Mouse (Mus musculus) thymus, postnatal 25 days (tissue): ENCODE data around the gene Cltc.

ENCODE experiments used
- DNase-seq: peaks from one replicate; pipeline ENCODE4 v3.0.0; 2022

Cltc gene

DNA sequence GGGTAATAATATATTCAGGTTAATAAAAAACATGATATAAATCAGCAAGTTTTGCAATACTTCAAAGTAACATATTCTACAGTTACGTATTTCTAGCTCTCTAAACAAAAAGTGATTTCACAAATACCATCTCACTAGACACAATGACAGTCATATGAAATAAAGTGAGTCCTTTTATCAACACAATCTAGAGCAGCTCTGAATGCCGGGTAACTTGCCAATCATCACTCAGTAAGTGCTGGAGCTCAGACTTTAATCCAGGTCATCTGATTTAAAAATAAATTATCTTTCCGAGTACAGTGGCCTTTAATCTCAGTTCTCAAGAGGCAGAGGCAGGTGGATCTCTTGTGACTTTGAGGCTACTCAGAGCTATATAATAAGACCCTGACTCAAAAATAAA lies 75.9 kb downstream of the Cltc start:
- no peak for DNase-seq

- no peak for DNase-seq
Measured at GRCm38 (mm10) chr11:86680729-86681128, 76.6 kb downstream of the Cltc start.

- DNase-seq: no peak
Measured at GRCm38 (mm10) chr11:86678957-86679356, 78.4 kb downstream of the Cltc start.

DNA sequence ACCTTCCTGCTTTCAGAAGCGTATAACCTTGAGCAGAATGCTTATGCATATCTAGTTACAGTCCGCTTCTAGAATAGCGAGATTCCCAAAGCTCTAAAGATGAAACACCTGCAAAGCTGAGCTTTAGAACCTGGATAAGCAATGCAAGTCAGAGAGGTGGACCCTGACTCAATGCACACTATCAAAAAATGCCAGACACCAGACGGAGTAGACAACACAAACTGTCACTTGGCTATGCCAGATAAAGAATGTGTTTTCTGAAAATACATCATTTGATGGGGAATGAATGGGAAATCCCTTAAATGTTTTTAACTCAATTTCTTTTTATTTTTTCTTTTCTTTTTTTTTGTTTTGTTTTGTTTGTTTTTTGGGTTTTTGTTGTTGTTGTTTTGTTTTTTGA lies 81.8 kb downstream of the Cltc start:
- DNase-seq: no peak

- DNase-seq: no peak
Measured at GRCm38 (mm10) chr11:86672772-86673171, 84.6 kb downstream of the Cltc start.

GRCm38 (mm10) chr11:86671041-86671675 lies 86.2 kb downstream of the Cltc start:
- no peak for DNase-seq

- no peak for DNase-seq
Measured at GRCm38 (mm10) chr11:86668169-86668568, 89.2 kb downstream of the Cltc start.

- DNase-seq: no peak
Measured at GRCm38 (mm10) chr11:86667553-86667952, 89.8 kb downstream of the Cltc start.

GRCm38 (mm10) chr11:86664406-86664805 lies 93.0 kb downstream of the Cltc start:
- no peak for DNase-seq

DNA sequence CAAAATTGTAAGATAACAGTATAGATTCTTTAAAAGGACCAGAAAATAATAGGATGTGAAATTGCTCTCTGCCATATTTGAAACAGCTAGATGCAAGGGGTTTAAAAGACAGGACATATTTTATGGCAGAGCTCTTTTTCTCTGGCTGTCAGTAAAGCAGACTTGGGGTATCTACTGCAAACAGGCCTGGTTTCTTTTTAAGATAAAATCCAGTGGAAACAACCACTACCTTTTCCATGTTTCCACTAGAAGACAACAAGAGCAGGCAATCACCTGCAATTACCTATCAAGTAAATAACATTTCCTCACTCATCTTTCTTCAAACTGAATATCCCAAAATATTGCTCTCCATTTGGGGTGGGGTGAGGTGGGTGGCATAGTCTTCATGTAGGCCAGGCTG lies 93.4 kb downstream of the Cltc start:
- no peak for DNase-seq

DNA sequence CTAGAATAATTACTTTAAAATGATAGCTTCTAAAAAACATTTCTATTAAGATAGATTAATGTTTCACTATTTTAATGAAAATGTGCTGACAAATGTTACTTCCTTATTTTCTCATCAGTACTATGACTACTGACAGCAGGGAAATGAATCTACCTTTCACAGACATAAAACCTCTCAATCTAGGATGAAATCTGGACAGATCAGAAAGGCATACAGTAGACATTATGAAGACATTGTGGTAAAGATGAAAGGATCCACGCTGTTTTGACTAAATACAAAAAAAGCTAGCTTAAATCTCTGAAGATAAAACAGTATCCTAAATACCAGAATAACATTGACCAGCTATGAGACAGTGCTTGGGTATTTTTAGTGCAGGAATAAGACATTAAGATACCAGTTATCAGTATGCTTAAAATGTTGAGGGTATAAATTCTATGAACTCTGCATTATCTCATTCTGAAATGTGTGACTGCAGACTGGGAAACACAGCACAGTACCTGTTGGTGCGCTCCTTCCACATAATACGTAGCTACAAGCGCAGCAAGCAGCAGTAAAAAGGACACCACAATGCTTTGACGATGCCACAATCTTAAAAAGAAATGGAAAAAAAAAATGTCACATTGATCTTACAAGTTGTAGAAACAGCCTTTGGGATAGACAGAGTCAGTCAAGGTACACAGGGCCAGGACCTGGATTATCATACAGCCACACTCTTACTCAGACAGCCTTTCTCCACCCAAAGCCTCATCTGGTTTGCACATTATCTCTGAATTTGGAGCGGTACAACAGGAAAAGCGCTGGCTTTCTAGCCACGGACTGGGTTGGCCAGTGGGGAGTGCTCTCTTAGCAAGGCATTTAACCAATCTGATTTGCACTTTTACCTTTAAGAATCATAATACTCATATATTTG lies 94.1 kb downstream of the Cltc start:
- no peak for DNase-seq

DNA sequence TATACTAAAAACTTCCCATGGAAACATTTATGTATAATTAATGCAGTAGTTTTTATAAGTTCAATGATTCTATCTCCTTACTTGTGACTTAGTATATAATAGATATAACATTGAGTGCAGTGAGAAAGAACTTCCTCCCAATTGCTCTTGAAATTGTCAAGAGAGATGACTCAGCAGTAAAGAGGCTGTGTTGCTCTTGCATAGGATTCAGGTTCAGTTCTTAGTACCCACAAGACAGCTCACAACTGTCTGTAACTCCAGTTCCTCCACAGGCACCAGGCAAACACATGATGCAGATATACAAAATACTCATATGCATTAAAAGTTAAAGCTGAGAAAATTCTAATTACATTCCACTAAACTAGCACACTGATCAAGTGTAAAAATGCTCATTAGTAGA lies 99.5 kb downstream of the Cltc start:
- DNase-seq: no peak

GRCm38 (mm10) chr11:86656849-86657567 lies 100.4 kb downstream of the Cltc start:
- DNase-seq: no peak

DNA sequence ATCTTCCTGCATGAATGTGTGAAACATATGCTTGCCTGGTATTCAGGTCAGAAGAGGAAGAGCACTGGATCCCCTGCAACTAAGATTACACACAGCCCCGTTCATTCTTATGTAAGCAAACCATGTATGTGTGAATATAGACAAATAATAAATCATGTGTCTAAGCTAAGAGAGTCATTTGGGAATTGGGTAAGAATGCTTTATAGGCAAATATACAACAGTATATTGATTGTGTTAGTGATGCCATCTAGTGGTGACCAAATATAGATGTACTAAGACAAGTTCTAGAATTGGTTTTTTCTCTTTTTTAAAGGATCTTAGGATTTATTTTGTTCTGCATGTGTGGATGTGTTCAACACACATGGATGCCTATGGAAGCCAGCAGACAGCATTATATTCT lies 101.7 kb downstream of the Cltc start:
- DNase-seq: no peak

GRCm38 (mm10) chr11:86654096-86654495 lies 103.3 kb downstream of the Cltc start:
- DNase-seq: no peak

GRCm38 (mm10) chr11:86653446-86653845 lies 103.9 kb downstream of the Cltc start:
- peak; percentile 49 for DNase-seq

GRCm38 (mm10) chr11:86652578-86652979 lies 104.8 kb downstream of the Cltc start:
- DNase-seq: no peak

- no peak for DNase-seq
Measured at GRCm38 (mm10) chr11:86650676-86651075, 106.7 kb downstream of the Cltc start.

DNA sequence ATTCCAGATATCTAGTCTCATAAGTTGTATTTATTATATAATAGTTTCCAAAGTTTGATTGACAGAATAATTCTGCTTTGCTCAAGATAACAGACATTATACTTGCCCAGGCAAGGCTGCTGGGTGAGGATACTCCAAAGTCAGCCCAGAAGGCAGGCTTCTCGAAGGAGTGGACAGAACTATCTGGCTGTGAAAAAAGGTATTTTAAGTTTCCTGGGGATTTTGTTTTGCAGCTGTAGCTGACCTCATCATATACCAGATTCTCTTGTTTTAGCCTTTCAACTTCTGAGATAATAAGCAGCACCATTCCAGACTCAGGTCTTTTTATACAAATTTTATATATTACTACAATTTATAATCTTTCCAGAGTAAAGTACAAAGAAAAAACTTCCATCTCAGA lies 107.8 kb downstream of the Cltc start:
- DNase-seq: no peak

GRCm38 (mm10) chr11:86647706-86648447 lies 109.5 kb downstream of the Cltc start:
- no peak for DNase-seq

- no peak for DNase-seq
Measured at GRCm38 (mm10) chr11:86646885-86647459, 110.4 kb downstream of the Cltc start.

GRCm38 (mm10) chr11:86646136-86646834 lies 111.1 kb downstream of the Cltc start:
- no peak for DNase-seq
